9 mouse cellular contexts compared by ENCODE assay signal in the genomic region with DNA sequence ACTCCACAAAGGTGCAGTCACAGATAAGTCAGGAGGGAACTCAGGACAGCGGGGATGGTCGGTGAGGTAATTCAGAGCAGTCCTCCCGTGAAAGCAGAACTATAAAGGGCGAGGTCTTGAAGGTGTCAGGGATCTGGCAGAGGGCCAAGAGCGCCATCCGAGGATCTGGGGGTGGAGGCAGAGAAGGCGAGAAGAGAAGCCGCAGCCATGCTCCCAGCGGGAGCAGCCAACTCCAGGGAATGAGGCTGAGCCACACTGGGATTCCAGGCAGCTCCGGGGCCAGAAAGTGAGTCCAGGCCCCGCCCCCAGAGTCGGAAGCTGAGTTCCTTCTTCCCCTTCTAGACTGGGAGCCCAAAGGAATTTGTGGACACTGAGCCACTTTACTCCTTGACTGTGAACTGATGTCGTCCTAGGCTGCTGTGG. TPM values are rescaled to one million over a fixed set of nuclear protein-coding genes. Genes with fewer than 3 reads are reported as not detected.
DNase-seq lines count a peak whose midpoint lies in the region; ATAC-seq lines count a peak whose summit lies in the region.
"Had no signal": no experiment of that assay in that cellular context is flagged by ENCODE, and none has a peak within 500 bp of the region (broad histone marks: within the 10 kb centered on the region; RNA-seq: fewer than 3 reads in every experiment).

No protein-coding gene starts in this region.

- no peaks in the 10 kb centered on the region for H3K27me3 ChIP-seq in embryonic facial prominence, embryonic 13.5 days
- no peaks in the 10 kb centered on the region for H3K27me3 ChIP-seq in limb, embryonic 10.5 days (ENCODE audit: low read depth, poor library complexity, severe bottlenecking)
- no peaks in the 10 kb centered on the region for H3K27me3 ChIP-seq in midbrain, embryonic 12.5 days
- H3K27me3 ChIP-seq: CH12.LX had no signal

- H3K4me1 ChIP-seq in embryonic facial prominence, embryonic 13.5 days, result peaks cover 8% of the 10 kb centered on the region
- H3K4me1 ChIP-seq in limb, embryonic 10.5 days, result peaks cover 26% of the 10 kb centered on the region
- H3K4me1 ChIP-seq in midbrain, embryonic 12.5 days, result peaks cover 8% of the 10 kb centered on the region

- no peak overlapping the region for H3K27ac ChIP-seq in embryonic facial prominence, embryonic 13.5 days
- H3K27ac ChIP-seq in limb, embryonic 10.5 days, result peak overlapping the region; percentile 42; the same call in 1 of the 2 replicates
- H3K27ac ChIP-seq in midbrain, embryonic 12.5 days (replicated peaks), result no peak overlapping the region

- DNase-seq in heart, adult 11 months, result peak; percentile 95
- DNase-seq in heart, adult 8-10 months (ENCODE audit: low spot score), result no peak
- DNase-seq in heart, postnatal 36 days, result peak; percentile 32 to 45
- DNase-seq in limb, embryonic 10.5 days (ENCODE audit: low spot score), result peak; percentile 58
- peak; percentile 52 for DNase-seq in urinary bladder, postnatal 25 days (ENCODE audit: low spot score)
- DNase-seq in natural killer cell, adult 2 months (ENCODE audit: low spot score in 2 of 2), result no peak

- peak overlapping the region; percentile 25 for H3K4me3 ChIP-seq in embryonic facial prominence, embryonic 13.5 days
- H3K4me3 ChIP-seq in limb, embryonic 10.5 days, result peak overlapping the region; percentile 36
- 0 out of 2 replicates have a peak overlapping the region, but pooled peaks have one; percentile 3 for H3K4me3 ChIP-seq in midbrain, embryonic 12.5 days

- ATAC-seq in embryonic facial prominence, embryonic 13.5 days (ENCODE audit: insufficient number of reproducible peaks, insufficient read depth, low FRiP score, low TSS enrichment, low read depth), result no peak
- ATAC-seq in midbrain, embryonic 12.5 days (ENCODE audit: low FRiP score, low read depth), result 0 out of 2 replicates have a peak, but pooled peaks have one; percentile 44

- no peaks in the 10 kb centered on the region for H3K9me3 ChIP-seq in embryonic facial prominence, embryonic 13.5 days
- no peaks in the 10 kb centered on the region for H3K9me3 ChIP-seq in limb, embryonic 10.5 days (replicated peaks)
- no peaks in the 10 kb centered on the region for H3K9me3 ChIP-seq in midbrain, embryonic 12.5 days

- intact Hi-C loops in heart, postnatal 36 days (cut with DNase I), result no loop called here

- WGBS in embryonic facial prominence, embryonic 13.5 days, result 5% methylated on average over 13 of the region's 13 CpGs
- WGBS in limb, embryonic 10.5 days, result 13% methylated on average over 13 of the region's 13 CpGs
- 13% methylated on average over 13 of the region's 13 CpGs for WGBS in midbrain, embryonic 12.5 days

- peak overlapping the region; percentile 56 for H3K4me2 ChIP-seq in embryonic facial prominence, embryonic 13.5 days
- H3K4me2 ChIP-seq in midbrain, embryonic 12.5 days (replicated peaks), result peak overlapping the region; percentile 37

- no peaks in the 10 kb centered on the region for H3K36me3 ChIP-seq in embryonic facial prominence, embryonic 13.5 days
- H3K36me3 ChIP-seq in limb, embryonic 10.5 days, result no peaks in the 10 kb centered on the region
- H3K36me3 ChIP-seq in midbrain, embryonic 12.5 days, result no peaks in the 10 kb centered on the region

- H3K9ac ChIP-seq in embryonic facial prominence, embryonic 13.5 days, result peak overlapping the region; percentile 46; the same call in 1 of the 2 replicates
- H3K9ac ChIP-seq in midbrain, embryonic 12.5 days (replicated peaks), result no peak overlapping the region

RNA-seq across cellular contexts. Expression of a gene that starts 41.3 kb away (rescaled TPM):
- total RNA-seq in heart, adult 8-10 months (2022), result 100 to 1,000 TPM in 1 of 4 experiments, 10 to 100 TPM in 3; 82.4 to 101 (median 95.7) TPM
- polyA plus RNA-seq in embryonic facial prominence, embryonic 13.5 days (2015; fragmentation: Nextera tagmentation; extraction: Ambion mirVana), result 18.7 and 19.8 TPM in 2 replicates
- 100 to 1,000 TPM; 110 to 116 TPM for total RNA-seq in heart, postnatal 36 days (2021)
- 18.9 and 24.0 TPM in 2 replicates for polyA plus RNA-seq in limb, embryonic 10.5 days (2016; fragmentation: Nextera tagmentation; extraction: Ambion mirVana)
- 33.2 and 33.9 TPM in 2 replicates for polyA plus RNA-seq in midbrain, embryonic 12.5 days (2016; fragmentation: Nextera tagmentation; extraction: Ambion mirVana)
- total RNA-seq: CH12.LX had no signal

Comparison
In these comparisons a context has a peak if more than half of its experiments do, and no peak if none do; other contexts are left out.
1. DNase-seq: peak in heart, adult 11 months (single experiment), heart, postnatal 36 days (2 of 2), limb, embryonic 10.5 days (single experiment) and urinary bladder, postnatal 25 days (single experiment); none in heart, adult 8-10 months (single experiment) and natural killer cell, adult 2 months (0 of 2).
2. Peak in every context shown above with its lines, with median percentiles within 50 percentile points of each other: H3K4me3 ChIP-seq.